Mouse (Mus musculus) heart, adult 2 months (tissue): ENCODE data around the gene Eif4e3. TPM values are rescaled to one million over a fixed set of nuclear protein-coding genes. Genes with fewer than 3 reads are reported as not detected.

Experiments used
- DNase-seq, 2 experiments: peaks; one replicate each; pipeline ENCODE4 v3.0.0; 2021
- H3K27ac ChIP-seq: fragments of 200-600 bp; 2 replicates; pipeline ENCODE4 v1.8.1; 2022
- H3K27me3 ChIP-seq: fragments of 200-500 bp; 2 replicates; pipeline ENCODE4 v1.6.1; 2012; ENCODE audit warnings: mild to moderate bottlenecking, low read length, inconsistent platforms, mixed read lengths; ENCODE audit not compliant: control insufficient read depth, insufficient read depth
- H3K36me3 ChIP-seq: fragments of 200-500 bp; 2 replicates; pipeline ENCODE4 v1.6.1; 2012; ENCODE audit warnings: low read length, inconsistent platforms; ENCODE audit not compliant: control insufficient read depth, insufficient read depth
- H3K4me1 ChIP-seq: fragments of 200-500 bp; 2 replicates; pipeline ENCODE4 v1.6.1; 2011; ENCODE audit warnings: low read length; ENCODE audit not compliant: control insufficient read depth, insufficient read depth
- H3K4me3 ChIP-seq: fragments of 200-600 bp; 2 replicates; pipeline ENCODE4 v1.8.1; 2022
- H3K79me2 ChIP-seq: fragments of 200-500 bp; replicated peaks from 2 replicates; pipeline ENCODE4 v1.6.1; 2012; ENCODE audit warnings: mild to moderate bottlenecking, inconsistent platforms, low read length, moderate library complexity, mixed read lengths; ENCODE audit not compliant: control insufficient read depth, insufficient read depth
- H3K9ac ChIP-seq: fragments of 200-500 bp; 2 replicates; pipeline ENCODE4 v1.6.1; 2012; ENCODE audit warnings: low read depth, mild to moderate bottlenecking, control low read depth, inconsistent platforms, low read length, mixed read lengths
- CTCF ChIP-seq: fragments of 200-600 bp; IDR thresholded peaks from 2 replicates; pipeline ENCODE4 v1.8.1; 2022; ENCODE audit warnings: antibody characterized with exemption, mild to moderate bottlenecking, moderate library complexity
- EP300 ChIP-seq: fragments of 200-500 bp; IDR thresholded peaks from 2 replicates; pipeline ENCODE4 v1.6.1; 2011; ENCODE audit warnings: low read depth, low read length, control low read depth; ENCODE audit not compliant: insufficient read depth
- POLR2A ChIP-seq: fragments of 200-500 bp; IDR thresholded peaks from 2 replicates; pipeline ENCODE4 v1.6.1; 2011; ENCODE audit warnings: mild to moderate bottlenecking, low read depth, low read length, control low read depth; ENCODE audit not compliant: insufficient read depth
- WGBS: fragments of 180-500 bp; shearing (Covaris S2); methylation state at CpG from one replicate; pipeline ENCODE4 v1.1.7; 2018; 5-methylcytosine and 5-hydroxymethylcytosine counted together
- intact Hi-C: fragments of 180-260 bp; cut with DNase I; formaldehyde crosslinking; loops from one replicate; pipeline ENCODE4 v1.15.1; 2025
- long read RNA-seq: library from polyadenylated mRNA; stranded (forward); transcript quantifications from one replicate; pipeline ENCODE4 v2.0.0, GENCODE M21; 2021
- polyA plus RNA-seq: library from polyadenylated mRNA; depleted of rRNA; stranded (reverse); fragments of >200 nt; gene quantifications from 2 replicates; pipeline ENCODE4 v1.2.3, GENCODE M21; 2012; rRNA removed
- total RNA-seq, 2 experiments: library from RNA; stranded (reverse); gene quantifications; 2 replicates each; pipeline ENCODE4 v1.2.3; 2021

The Eif4e3 gene
- total RNA-seq (10 to 100 TPM; 36.6 to 45.8 TPM), polyA plus RNA-seq (24.2 and 43.5 TPM in 2 replicates)
- long read RNA-seq, transcript Eif4e3-201 (7 exons, 2,515 nt): major isoform, 90 of 98 reads
- long read RNA-seq, partial matches to known transcripts: 0 of 98 reads
- long read RNA-seq, other reads (novel, unspliced or antisense): 8 of 98 reads

- TF ChIP-seq POLR2A (peak; percentile 38; the same call in 1 of the 2 replicates), CTCF (no peak), EP300 (0 out of 2 replicates have a peak, but pooled peaks have one; percentile 32)
- H3K9ac ChIP-seq: peak within 1 kb of the TSS; percentile 94
- under 1% methylated on average over 69 of the region's 75 CpGs for WGBS
- peak; percentile 81 to 82 for DNase-seq
- peaks cover 4% of the 10 kb centered on the region for H3K4me1 ChIP-seq
- peaks cover 2% of the 10 kb centered on the region for H3K79me2 ChIP-seq
- no peaks in the 10 kb centered on the region for H3K36me3 ChIP-seq
- H3K27ac ChIP-seq: peak within 1 kb of the TSS; percentile 90
- intact Hi-C loops: no loop called here
- peak within 1 kb of the TSS; percentile 89 for H3K4me3 ChIP-seq
- H3K27me3 ChIP-seq: no peaks in the 10 kb centered on the region
Observed at GRCm38 (mm10) chr6:99666318-99667171, at the start of gene Eif4e3, which contains the start of gene Gm20696. Gene Eif4e3 (minus strand): TSS chr6:99666771. Gene Gm20696 (minus strand): TSS chr6:99666797.

- DNase-seq: no peak
- no peaks in the 10 kb centered on the region for H3K79me2 ChIP-seq
- no peak for TF ChIP-seq CTCF
- TF ChIP-seq POLR2A: no peak
- H3K36me3 ChIP-seq: no peaks in the 10 kb centered on the region
- H3K27ac ChIP-seq: no peak overlapping the region
- no peak overlapping the region for H3K4me3 ChIP-seq
- no peaks in the 10 kb centered on the region for H3K4me1 ChIP-seq
- H3K27me3 ChIP-seq: no peaks in the 10 kb centered on the region
- intact Hi-C loops: no loop called here
- H3K9ac ChIP-seq: no peak overlapping the region
- 52% methylated on average over 6 of the region's 6 CpGs for WGBS
Observed at GRCm38 (mm10) chr6:99715913-99716312, 49.3 kb upstream of the Eif4e3 start.

- Histone ChIP-seq H3K4me1 (no peaks in the 10 kb centered on the region), H3K27ac (no peak overlapping the region), H3K4me3 (no peak overlapping the region), H3K9ac (no peak overlapping the region), H3K27me3 (no peaks in the 10 kb centered on the region), H3K79me2 (no peaks in the 10 kb centered on the region), H3K36me3 (no peaks in the 10 kb centered on the region)
- no peak for TF ChIP-seq POLR2A
- DNase-seq: no peak
- intact Hi-C loops: no loop called here
- WGBS: 61% methylated on average over 6 of the region's 6 CpGs
Observed at GRCm38 (mm10) chr6:99715191-99715590, 48.6 kb upstream of the Eif4e3 start.

GRCm38 (mm10) chr6:99713256-99713655 is 46.7 kb upstream of the Eif4e3 start:
- TF ChIP-seq CTCF (no peak), EP300 (no peak), POLR2A (no peak)
- 81% methylated on average over 5 of the region's 5 CpGs for WGBS
- Histone ChIP-seq H3K36me3 (no peaks in the 10 kb centered on the region), H3K27ac (no peak overlapping the region), H3K27me3 (no peaks in the 10 kb centered on the region), H3K79me2 (no peaks in the 10 kb centered on the region), H3K9ac (no peak overlapping the region), H3K4me1 (no peaks in the 10 kb centered on the region), H3K4me3 (no peak overlapping the region)
- DNase-seq: no peak
- intact Hi-C loops: no loop called here

- no peaks in the 10 kb centered on the region for H3K36me3 ChIP-seq
- no peak for TF ChIP-seq EP300
- no peak for TF ChIP-seq CTCF
- no peak for TF ChIP-seq POLR2A
- 68% methylated on average over 11 of the region's 11 CpGs for WGBS
- no peak overlapping the region for H3K4me3 ChIP-seq
- H3K4me1 ChIP-seq: no peaks in the 10 kb centered on the region
- H3K27me3 ChIP-seq: no peaks in the 10 kb centered on the region
- no peak for DNase-seq
- no peak overlapping the region for H3K27ac ChIP-seq
- no peaks in the 10 kb centered on the region for H3K79me2 ChIP-seq
- intact Hi-C loops: no loop called here
- H3K9ac ChIP-seq: no peak overlapping the region
Observed at GRCm38 (mm10) chr6:99711576-99712101, 45.1 kb upstream of the Eif4e3 start.

GRCm38 (mm10) chr6:99700484-99700883 is 33.9 kb upstream of the Eif4e3 start:
- 76% methylated on average over 3 of the region's 3 CpGs for WGBS
- Histone ChIP-seq H3K4me1 (no peaks in the 10 kb centered on the region), H3K27me3 (no peaks in the 10 kb centered on the region), H3K9ac (no peak overlapping the region), H3K79me2 (no peaks in the 10 kb centered on the region), H3K36me3 (no peaks in the 10 kb centered on the region), H3K4me3 (no peak overlapping the region), H3K27ac (no peak overlapping the region)
- TF ChIP-seq EP300 (no peak), CTCF (no peak), POLR2A (no peak)
- intact Hi-C loops: no loop called here
- no peak for DNase-seq
